Mouse (Mus musculus) lung, postnatal 0 days (tissue): ENCODE results near the gene Vps16.

Experiments used
- CTCF ChIP-seq: IDR thresholded peaks from 2 replicates; pipeline ENCODE4 v1.5.1; 2016; ENCODE audit warnings: antibody characterized with exemption, mild to moderate bottlenecking
- EP300 ChIP-seq: IDR thresholded peaks from 2 replicates; pipeline ENCODE4 v1.6.1; 2016; ENCODE audit warnings: antibody characterized with exemption, mild to moderate bottlenecking, control low read depth

- TF ChIP-seq CTCF (no peak), EP300 (peak; percentile 65)
Observed at GRCm38 (mm10) chr2:130482177-130482576, 58.0 kb downstream of the Vps16 start.
